Mouse (Mus musculus) bone marrow, adult 2 months (tissue): Measurements from ENCODE around the gene Zup1.

Source experiments
- CTCF ChIP-seq: fragments of 200-500 bp; IDR thresholded peaks from 2 replicates; pipeline ENCODE4 v1.5.1; 2011; ENCODE audit warnings: low read length, control low read depth; ENCODE audit not compliant: control insufficient read depth, insufficient read depth
- POLR2A ChIP-seq: fragments of 200-500 bp; IDR thresholded peaks from 2 replicates; pipeline ENCODE4 v1.6.1; 2011; ENCODE audit warnings: low read depth, mild to moderate bottlenecking, control low read depth, low read length, borderline replicate concordance; ENCODE audit not compliant: control insufficient read depth

DNA sequence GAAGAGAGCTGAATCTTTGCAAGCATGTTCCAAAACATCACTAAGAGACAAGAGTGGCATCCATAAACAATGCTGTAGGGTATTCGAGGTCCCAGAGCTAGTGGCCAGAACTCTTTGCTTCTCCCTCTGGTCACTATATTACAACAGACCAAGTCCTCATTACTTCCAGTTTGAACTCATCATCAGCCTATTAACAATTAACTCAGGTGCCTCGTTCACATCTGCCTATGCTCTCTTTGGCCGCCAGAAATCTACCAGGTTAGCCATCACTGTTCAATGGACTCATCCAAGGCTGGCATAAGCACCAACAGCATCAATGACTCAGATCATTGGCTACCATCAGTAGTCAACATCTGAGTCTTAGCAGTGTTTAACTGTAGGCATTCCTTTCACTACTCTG is 5.7 kb downstream of the Zup1 start:
- TF ChIP-seq CTCF (no peak), POLR2A (no peak)
